Mouse (Mus musculus) brain, embryonic 14.5 days (tissue): ENCODE data around the gene Sh3d21.

ENCODE experiments used
- CTCF ChIP-seq: fragments of 200-500 bp; IDR thresholded peaks from 2 replicates; pipeline ENCODE4 v1.5.1; 2012; ENCODE audit warnings: inconsistent platforms, mild to moderate bottlenecking, moderate library complexity, borderline replicate concordance; ENCODE audit not compliant: insufficient read depth, insufficient read length; ENCODE audit errors: extremely low read depth
- POLR2A ChIP-seq: fragments of 200-500 bp; IDR thresholded peaks from 2 replicates; pipeline ENCODE4 v1.6.1; 2012; ENCODE audit warnings: mild to moderate bottlenecking, inconsistent platforms, borderline replicate concordance; ENCODE audit not compliant: poor library complexity, insufficient read depth, insufficient read length, severe bottlenecking; ENCODE audit errors: extremely low read depth

DNA sequence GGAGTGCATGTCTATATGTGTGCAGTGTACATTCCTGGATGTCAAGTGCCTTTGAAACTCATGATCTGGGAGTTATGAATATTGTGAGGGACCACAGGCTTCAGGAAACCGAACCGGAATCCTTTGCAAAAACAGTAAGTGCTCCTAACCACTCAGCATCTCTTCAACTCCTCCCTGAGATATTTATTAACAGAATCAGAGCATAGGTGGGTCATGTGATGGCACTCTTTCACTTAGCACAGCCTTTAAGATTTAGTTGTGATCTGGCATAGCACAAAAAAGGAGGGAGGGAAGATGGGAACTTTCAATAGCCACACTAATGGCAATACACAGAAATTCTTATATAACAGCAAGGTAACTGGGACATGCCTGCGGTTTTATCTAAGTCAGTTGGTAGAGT lies 23.8 kb upstream of the Sh3d21 start:
- TF ChIP-seq POLR2A (no peak), CTCF (no peak)
